In genomic region chrX:112925542-112926182, GRCm38 (mm10) we compare ENCODE assay signal across 30 mouse cellular contexts.
DNase-seq lines count a peak whose midpoint lies in the region; ATAC-seq lines count a peak whose summit lies in the region.
"Had no signal": no experiment of that assay in that cellular context is flagged by ENCODE, and none has a peak within 500 bp of the region (broad histone marks: within the 10 kb centered on the region; RNA-seq: fewer than 3 reads in every experiment).

No protein-coding gene starts in this region.

- 41% methylated on average over 1 of the region's 1 CpGs for WGBS in hindbrain, embryonic 14.5 days
- 32% methylated on average over 1 of the region's 1 CpGs for WGBS in hindbrain, embryonic 13.5 days
- 59% methylated on average over 1 of the region's 1 CpGs for WGBS in midbrain, embryonic 12.5 days
- 81% methylated on average over 1 of the region's 1 CpGs for WGBS in midbrain, embryonic 10.5 days
- WGBS in midbrain, embryonic 15.5 days, result 47% methylated on average over 1 of the region's 1 CpGs

- ATAC-seq in hindbrain, embryonic 14.5 days (ENCODE audit: low FRiP score), result 0 out of 2 replicates have a peak, but pooled peaks have one; percentile 43
- ATAC-seq in hindbrain, embryonic 13.5 days (ENCODE audit: low FRiP score), result no peak
- peak; percentile 71 for ATAC-seq in midbrain, embryonic 12.5 days (ENCODE audit: low FRiP score, low read depth)
- ATAC-seq in midbrain, embryonic 15.5 days (replicated peaks), result peak; percentile 63; the same call in 1 of the 2 replicates
- ATAC-seq: forebrain, embryonic 15.5 days; inflammation-experienced regulatory T-cells, adult 6 months had no signal

- no peaks in the 10 kb centered on the region for H3K9me3 ChIP-seq in hindbrain, embryonic 14.5 days (ENCODE audit: control insufficient read depth, low read length)
- no peaks in the 10 kb centered on the region for H3K9me3 ChIP-seq in hindbrain, embryonic 13.5 days
- no peaks in the 10 kb centered on the region for H3K9me3 ChIP-seq in midbrain, embryonic 12.5 days
- H3K9me3 ChIP-seq in midbrain, embryonic 10.5 days (replicated peaks), result no peaks in the 10 kb centered on the region
- H3K9me3 ChIP-seq in midbrain, embryonic 15.5 days, result no peaks in the 10 kb centered on the region
- H3K9me3 ChIP-seq: embryonic facial prominence, embryonic 10.5 days; embryonic facial prominence, embryonic 13.5 days; forebrain, embryonic 12.5 days; forebrain, embryonic 15.5 days; G1E; heart, embryonic 10.5 days; heart, embryonic 13.5 days; hindbrain, embryonic 15.5 days had no signal

- no peak overlapping the region for H3K9ac ChIP-seq in hindbrain, embryonic 14.5 days
- no peak overlapping the region for H3K9ac ChIP-seq in hindbrain, embryonic 13.5 days
- H3K9ac ChIP-seq in midbrain, embryonic 12.5 days (replicated peaks), result no peak overlapping the region
- no peak overlapping the region for H3K9ac ChIP-seq in midbrain, embryonic 15.5 days
- H3K9ac ChIP-seq: embryonic facial prominence, embryonic 13.5 days; forebrain, embryonic 12.5 days; forebrain, embryonic 15.5 days; heart, embryonic 13.5 days; hindbrain, embryonic 15.5 days had no signal

- DNase-seq in hindbrain, embryonic 14.5 days (ENCODE audit: low spot score), result no peak
- no peak for DNase-seq in midbrain, embryonic 10.5 days (ENCODE audit: low spot score)
- DNase-seq in lung, postnatal 14 days, result no peak
- DNase-seq in gastrocnemius, postnatal 4 days (ENCODE audit: low spot score in 2 of 2), result no peak
- DNase-seq: adrenal gland, adult 2 months; adrenal gland, postnatal 14 days; B cell, adult 2 months; cerebellum, adult 11-12 months; cerebellum, adult 8-10 months; cerebellum, postnatal 10 days; cerebellum, postnatal 36 days; embryo, embryonic 11 days; gastrocnemius, postnatal 25 days; heart, adult 2 months; heart, postnatal 14 days; heart, postnatal 4 days had no signal

- no peaks in the 10 kb centered on the region for H3K27me3 ChIP-seq in hindbrain, embryonic 14.5 days (ENCODE audit: control insufficient read depth, insufficient read depth, low read length)
- H3K27me3 ChIP-seq in hindbrain, embryonic 13.5 days, result no peaks in the 10 kb centered on the region
- H3K27me3 ChIP-seq in midbrain, embryonic 12.5 days, result no peaks in the 10 kb centered on the region
- H3K27me3 ChIP-seq in midbrain, embryonic 10.5 days (ENCODE audit: low read depth, poor library complexity, severe bottlenecking), result no peaks in the 10 kb centered on the region
- no peaks in the 10 kb centered on the region for H3K27me3 ChIP-seq in midbrain, embryonic 15.5 days (replicated peaks)
- H3K27me3 ChIP-seq: CH12.LX; embryonic facial prominence, embryonic 13.5 days; forebrain, embryonic 12.5 days; forebrain, embryonic 15.5 days; heart, embryonic 13.5 days; hindbrain, embryonic 15.5 days had no signal

- H3K27ac ChIP-seq in hindbrain, embryonic 14.5 days, result no peak overlapping the region
- H3K27ac ChIP-seq in hindbrain, embryonic 13.5 days, result no peak overlapping the region
- H3K27ac ChIP-seq in midbrain, embryonic 12.5 days (replicated peaks), result no peak overlapping the region
- H3K27ac ChIP-seq in midbrain, embryonic 10.5 days (replicated peaks), result no peak overlapping the region
- H3K27ac ChIP-seq in midbrain, embryonic 15.5 days, result no peak overlapping the region
- H3K27ac ChIP-seq: embryonic facial prominence, embryonic 10.5 days; embryonic facial prominence, embryonic 13.5 days; forebrain, embryonic 12.5 days; forebrain, embryonic 15.5 days; heart, adult 2 months; heart, embryonic 10.5 days; heart, embryonic 13.5 days; hindbrain, embryonic 15.5 days had no signal

- no peaks in the 10 kb centered on the region for H3K36me3 ChIP-seq in hindbrain, embryonic 14.5 days (replicated peaks; ENCODE audit: control insufficient read depth, insufficient read depth)
- no peaks in the 10 kb centered on the region for H3K36me3 ChIP-seq in hindbrain, embryonic 13.5 days
- H3K36me3 ChIP-seq in midbrain, embryonic 12.5 days, result no peaks in the 10 kb centered on the region
- H3K36me3 ChIP-seq in midbrain, embryonic 10.5 days, result no peaks in the 10 kb centered on the region
- H3K36me3 ChIP-seq in midbrain, embryonic 15.5 days (replicated peaks), result no peaks in the 10 kb centered on the region
- H3K36me3 ChIP-seq: embryonic facial prominence, embryonic 10.5 days; embryonic facial prominence, embryonic 13.5 days; forebrain, embryonic 12.5 days; forebrain, embryonic 15.5 days; G1E; heart, embryonic 10.5 days; heart, embryonic 13.5 days; hindbrain, embryonic 15.5 days had no signal

- H3K4me2 ChIP-seq in hindbrain, embryonic 14.5 days (replicated peaks), result no peak overlapping the region
- H3K4me2 ChIP-seq in hindbrain, embryonic 13.5 days, result no peak overlapping the region
- no peak overlapping the region for H3K4me2 ChIP-seq in midbrain, embryonic 12.5 days (replicated peaks)
- no peak overlapping the region for H3K4me2 ChIP-seq in midbrain, embryonic 15.5 days
- H3K4me2 ChIP-seq: embryonic facial prominence, embryonic 13.5 days; forebrain, embryonic 12.5 days; forebrain, embryonic 15.5 days; heart, embryonic 13.5 days; hindbrain, embryonic 15.5 days had no signal

- H3K4me3 ChIP-seq in hindbrain, embryonic 14.5 days (replicated peaks; ENCODE audit: low read length), result no peak overlapping the region
- H3K4me3 ChIP-seq in hindbrain, embryonic 13.5 days, result no peak overlapping the region
- H3K4me3 ChIP-seq in midbrain, embryonic 12.5 days, result no peak overlapping the region
- H3K4me3 ChIP-seq in midbrain, embryonic 10.5 days, result no peak overlapping the region
- H3K4me3 ChIP-seq in midbrain, embryonic 15.5 days, result no peak overlapping the region
- H3K4me3 ChIP-seq: embryonic facial prominence, embryonic 10.5 days; embryonic facial prominence, embryonic 13.5 days; erythroblast, embryonic 14.5 days; forebrain, embryonic 12.5 days; forebrain, embryonic 15.5 days; heart, adult 2 months; heart, embryonic 10.5 days; heart, embryonic 13.5 days; hindbrain, embryonic 15.5 days had no signal

- no peaks in the 10 kb centered on the region for H3K4me1 ChIP-seq in hindbrain, embryonic 14.5 days (replicated peaks; ENCODE audit: control insufficient read depth, insufficient read depth, low read length)
- H3K4me1 ChIP-seq in hindbrain, embryonic 13.5 days (replicated peaks), result no peaks in the 10 kb centered on the region
- H3K4me1 ChIP-seq in midbrain, embryonic 12.5 days, result no peaks in the 10 kb centered on the region
- no peaks in the 10 kb centered on the region for H3K4me1 ChIP-seq in midbrain, embryonic 10.5 days
- H3K4me1 ChIP-seq in midbrain, embryonic 15.5 days, result no peaks in the 10 kb centered on the region
- H3K4me1 ChIP-seq: embryonic facial prominence, embryonic 10.5 days; embryonic facial prominence, embryonic 13.5 days; forebrain, embryonic 12.5 days; forebrain, embryonic 15.5 days; heart, embryonic 10.5 days; heart, embryonic 13.5 days; hindbrain, embryonic 15.5 days had no signal
